Mouse (Mus musculus) heart, embryonic 14.5 days (tissue): ENCODE data around the gene 1700006A11Rik. TPM values are rescaled to one million over a fixed set of nuclear protein-coding genes. Genes with fewer than 3 reads are reported as not detected.
"Not testable (repeated sequence)": the region's sequence is repeated elsewhere in the genome, so short reads cannot be mapped to it uniquely, and the experiment has no call there.

Experiments used
- ATAC-seq: fragments of 200-750 bp; cut with Nextera tagmentation; 2 replicates; pipeline ENCODE4 v1.8.0; 2017; ENCODE audit warnings: low read depth, moderate TSS enrichment; ENCODE audit not compliant: insufficient number of reproducible peaks, insufficient read depth, low FRiP score
- H3K27ac ChIP-seq, 2 experiments: fragments of 200-500 bp in 1 of 2; fragments of 300-500 bp in 1 of 2; sonication (generic) in 1 of 2; replicated peaks in 1 of 2; 2 replicates each; pipeline ENCODE4 v1.5.1; 2012 to 2014; ENCODE audit warnings: low read depth in 2 of 2, low read length in 2 of 2, control low read depth in 1 of 2, mild to moderate bottlenecking in 1 of 2, mixed read lengths in 1 of 2; ENCODE audit not compliant: control insufficient read depth in 1 of 2, insufficient read depth in 1 of 2
- H3K27me3 ChIP-seq: fragments of 300-500 bp; sonication (generic); 2 replicates; pipeline ENCODE4 v1.6.1; 2014; ENCODE audit warnings: mild to moderate bottlenecking, low read length, control low read depth; ENCODE audit not compliant: control insufficient read depth, insufficient read depth
- H3K36me3 ChIP-seq: fragments of 300-500 bp; sonication (generic); 2 replicates; pipeline ENCODE4 v1.6.1; 2014; ENCODE audit warnings: mild to moderate bottlenecking, control low read depth, low read length, mixed read lengths; ENCODE audit not compliant: control insufficient read depth, insufficient read depth
- H3K4me1 ChIP-seq, 2 experiments: fragments of 200-500 bp in 1 of 2; fragments of 300-500 bp in 1 of 2; sonication (generic) in 1 of 2; 2 replicates each; pipeline ENCODE4 v1.6.1; 2012 to 2014; ENCODE audit warnings: low read length in 2 of 2, control low read depth in 1 of 2, mixed read lengths in 1 of 2; ENCODE audit not compliant: control insufficient read depth in 2 of 2, insufficient read depth in 2 of 2
- H3K4me2 ChIP-seq: fragments of 300-500 bp; sonication (generic); 2 replicates; pipeline ENCODE4 v1.6.1; 2014; ENCODE audit warnings: mild to moderate bottlenecking, low read length
- H3K4me3 ChIP-seq, 2 experiments: fragments of 200-500 bp in 1 of 2; fragments of 300-500 bp in 1 of 2; sonication (generic) in 1 of 2; 2 replicates each; pipeline ENCODE4 v1.5.1; 2012 to 2014; ENCODE audit warnings: low read length in 2 of 2, mild to moderate bottlenecking in 2 of 2, control low read depth in 1 of 2, low read depth in 1 of 2, moderate library complexity in 1 of 2; ENCODE audit not compliant: control insufficient read depth in 1 of 2, insufficient read depth in 1 of 2
- H3K9ac ChIP-seq: fragments of 300-500 bp; sonication (generic); 2 replicates; pipeline ENCODE4 v1.6.1; 2014; ENCODE audit warnings: mild to moderate bottlenecking, low read length
- H3K9me3 ChIP-seq: fragments of 300-500 bp; sonication (generic); 2 replicates; pipeline ENCODE4 v1.6.1; 2016; ENCODE audit warnings: low read length, control low read depth; ENCODE audit not compliant: control insufficient read depth
- WGBS: fragments of 180-500 bp; shearing (Covaris S2); extraction: QIAGEN DNeasy Blood & Tissue Kit; methylation state at CpG from one replicate; pipeline ENCODE4 v1.1.7; 2014; 5-methylcytosine and 5-hydroxymethylcytosine counted together
- polyA plus RNA-seq: library from polyadenylated mRNA; unstranded; fragments of >200 nt; fragmentation: Nextera tagmentation; extraction: Ambion mirVana; gene quantifications from 2 replicates; pipeline ENCODE4 v1.2.1, GENCODE M21; 2014

1700006A11Rik gene
- polyA plus RNA-seq, result not detected in 2 replicates

- no peak within 1 kb of the TSS for H3K9ac ChIP-seq
- no peak within 1 kb of the TSS for H3K27ac ChIP-seq
- no peak within 1 kb of the TSS for H3K4me2 ChIP-seq
- 78% methylated on average over 1 of the region's 1 CpGs for WGBS
- ATAC-seq, result no peak
- no peaks in the 10 kb centered on the region for H3K4me1 ChIP-seq
- no peak within 1 kb of the TSS for H3K4me3 ChIP-seq
- H3K36me3 ChIP-seq, result no peaks in the 10 kb centered on the region
- no peaks in the 10 kb centered on the region for H3K27me3 ChIP-seq
- no peaks in the 10 kb centered on the region for H3K9me3 ChIP-seq
These were observed at the start of gene 1700006A11Rik for GRCm38 (mm10) chr3:124425940-124426339. TSS of gene 1700006A11Rik (minus strand) at chr3:124426040.

- H3K27me3 ChIP-seq, H3K36me3 ChIP-seq, H3K9me3 ChIP-seq, H3K4me3 ChIP-seq, H3K4me1 ChIP-seq, H3K4me2 ChIP-seq, ATAC-seq, H3K27ac ChIP-seq, H3K9ac ChIP-seq: not testable (repeated sequence)
- WGBS, result 82% methylated on average over 5 of the region's 5 CpGs
These were observed 48.5 kb upstream of the 1700006A11Rik start for GRCm38 (mm10) chr3:124474291-124474690.

GRCm38 (mm10) chr3:124466102-124466730 lies 40.4 kb upstream of the 1700006A11Rik start:
- H3K4me2 ChIP-seq, result no peak overlapping the region
- H3K4me1 ChIP-seq, result no peaks in the 10 kb centered on the region
- no peaks in the 10 kb centered on the region for H3K27me3 ChIP-seq
- H3K4me3 ChIP-seq, result no peak overlapping the region
- 82% methylated on average over 6 of the region's 6 CpGs for WGBS
- no peak overlapping the region for H3K27ac ChIP-seq
- no peaks in the 10 kb centered on the region for H3K9me3 ChIP-seq
- no peak for ATAC-seq
- no peaks in the 10 kb centered on the region for H3K36me3 ChIP-seq
- no peak overlapping the region for H3K9ac ChIP-seq

GRCm38 (mm10) chr3:124392201-124392600 lies 33.6 kb downstream of the 1700006A11Rik start:
- Histone ChIP-seq H3K9me3 (no peaks in the 10 kb centered on the region), H3K4me1 (no peaks in the 10 kb centered on the region), H3K27ac (no peak overlapping the region), H3K9ac (no peak overlapping the region), H3K27me3 (no peaks in the 10 kb centered on the region), H3K4me2 (no peak overlapping the region), H3K36me3 (no peaks in the 10 kb centered on the region), H3K4me3 (no peak overlapping the region)
- no peak for ATAC-seq
- 75% methylated on average over 5 of the region's 5 CpGs for WGBS

GRCm38 (mm10) chr3:124390101-124390500 lies 35.7 kb downstream of the 1700006A11Rik start:
- Histone ChIP-seq H3K9ac (no peak overlapping the region), H3K36me3 (no peaks in the 10 kb centered on the region), H3K4me3 (no peak overlapping the region), H3K27me3 (no peaks in the 10 kb centered on the region), H3K4me2 (no peak overlapping the region), H3K4me1 (no peaks in the 10 kb centered on the region), H3K9me3 (no peaks in the 10 kb centered on the region), H3K27ac (no peak overlapping the region)
- ATAC-seq, result no peak
- WGBS, result 88% methylated on average over 2 of the region's 2 CpGs

GRCm38 (mm10) chr3:124389650-124390049 lies 36.2 kb downstream of the 1700006A11Rik start:
- no peak overlapping the region for H3K9ac ChIP-seq
- H3K9me3 ChIP-seq, result no peaks in the 10 kb centered on the region
- H3K36me3 ChIP-seq, result no peaks in the 10 kb centered on the region
- no peaks in the 10 kb centered on the region for H3K27me3 ChIP-seq
- WGBS, result 57% methylated on average over 2 of the region's 2 CpGs
- H3K27ac ChIP-seq, result no peak overlapping the region
- H3K4me2 ChIP-seq, result no peak overlapping the region
- no peak for ATAC-seq
- H3K4me3 ChIP-seq, result no peak overlapping the region
- no peaks in the 10 kb centered on the region for H3K4me1 ChIP-seq

GRCm38 (mm10) chr3:124385377-124385776 lies 40.5 kb downstream of the 1700006A11Rik start:
- H3K9me3 ChIP-seq, H3K4me2 ChIP-seq, H3K36me3 ChIP-seq, ATAC-seq, H3K4me3 ChIP-seq, H3K4me1 ChIP-seq, H3K27me3 ChIP-seq, H3K27ac ChIP-seq, H3K9ac ChIP-seq: not testable (repeated sequence)
- 80% methylated on average over 18 of the region's 18 CpGs for WGBS

GRCm38 (mm10) chr3:124372031-124372430 lies 53.8 kb downstream of the 1700006A11Rik start:
- H3K4me1 ChIP-seq, result no peaks in the 10 kb centered on the region
- H3K4me2 ChIP-seq, result no peak overlapping the region
- ATAC-seq, result no peak
- H3K27me3 ChIP-seq, result no peaks in the 10 kb centered on the region
- H3K27ac ChIP-seq, result no peak overlapping the region
- WGBS, result 75% methylated on average over 2 of the region's 2 CpGs
- H3K36me3 ChIP-seq, result no peaks in the 10 kb centered on the region
- H3K9me3 ChIP-seq, result no peaks in the 10 kb centered on the region
- H3K9ac ChIP-seq, result no peak overlapping the region
- no peak overlapping the region for H3K4me3 ChIP-seq
